Mouse (Mus musculus): ENCODE results near the gene Olfr223. TPM values are rescaled to one million over a fixed set of nuclear protein-coding genes. Genes with fewer than 3 reads are reported as not detected.

The Olfr223 gene
- polyA plus RNA-seq, 1 experiment from 2014 or later, result not detected

DNA sequence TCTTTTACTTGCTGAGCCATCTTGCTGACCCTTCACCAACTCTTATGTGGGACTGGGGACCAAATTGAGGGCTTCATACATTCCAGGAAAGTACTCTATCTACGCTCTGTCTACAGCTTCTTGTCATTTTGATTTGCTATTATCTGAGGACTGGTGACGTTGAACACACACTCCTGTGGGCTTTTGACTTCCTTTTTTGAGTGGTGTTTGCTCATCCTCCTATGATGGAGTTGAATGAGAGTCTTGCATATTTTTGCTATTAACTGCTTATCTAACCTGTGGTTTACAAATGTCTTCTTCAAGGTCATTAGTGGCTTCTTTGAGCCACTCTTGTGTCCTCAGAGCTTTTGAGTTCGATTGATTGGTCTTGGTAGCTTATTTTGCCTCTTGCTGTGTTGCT lies 53.0 kb downstream of the Olfr223 start:
- 77% methylated on average over 3 of the region's 3 CpGs for WGBS
- no peak for ATAC-seq (replicated peaks)
- Histone ChIP-seq H3K27ac (no peak overlapping the region), H3K4me1 (0 out of 2 replicates have a peak, but pooled peaks cover 2% of the 10 kb centered on the region), H3K27me3 (replicated peaks) (no peaks in the 10 kb centered on the region), H3K9me3 (no peaks in the 10 kb centered on the region), H3K4me3 (no peak overlapping the region), H3K36me3 (replicated peaks) (no peaks in the 10 kb centered on the region), H3K9ac (no peak overlapping the region), H3K4me2 (no peak overlapping the region)

Other genes starting within 250 kb of the Olfr223 start
- gene Prss38, start 217.6 kb downstream of the Olfr223 start, polyA plus RNA-seq (2015; fragmentation: Nextera tagmentation; extraction: Ambion mirVana), result 0.18 TPM in 1 of 2 replicates, not detected in the other
- gene Jmjd4, start 143.2 kb downstream of the Olfr223 start, polyA plus RNA-seq (2015; fragmentation: Nextera tagmentation; extraction: Ambion mirVana), result 19.2 and 20.5 TPM in 2 replicates
- 539 and 549 TPM in 2 replicates for gene Snap47, start 142.1 kb downstream of the Olfr223 start, polyA plus RNA-seq (2015; fragmentation: Nextera tagmentation; extraction: Ambion mirVana)
- gene Zfp867, start 120.8 kb downstream of the Olfr223 start, polyA plus RNA-seq (2015; fragmentation: Nextera tagmentation; extraction: Ambion mirVana), result 13.8 and 15.4 TPM in 2 replicates
- 15.0 and 16.3 TPM in 2 replicates for gene Zkscan17, start 66.5 kb downstream of the Olfr223 start, polyA plus RNA-seq (2015; fragmentation: Nextera tagmentation; extraction: Ambion mirVana)
- gene Nlrp3, start 51.7 kb downstream of the Olfr223 start, polyA plus RNA-seq (2015; fragmentation: Nextera tagmentation; extraction: Ambion mirVana), result 0.18 TPM in 1 of 2 replicates, not detected in the other
- gene Olfr222, start 17.1 kb downstream of the Olfr223 start, polyA plus RNA-seq (2015; fragmentation: Nextera tagmentation; extraction: Ambion mirVana), result not detected in 2 replicates
- 77.5 and 85.4 TPM in 2 replicates for gene Mprip, start 68.0 kb upstream of the Olfr223 start, polyA plus RNA-seq (2015; fragmentation: Nextera tagmentation; extraction: Ambion mirVana)
- gene Pld6, start 194.4 kb upstream of the Olfr223 start, polyA plus RNA-seq (2015; fragmentation: Nextera tagmentation; extraction: Ambion mirVana), result 13.3 and 13.7 TPM in 2 replicates
- 46.2 and 48.5 TPM in 2 replicates for gene Flcn, start 216.7 kb upstream of the Olfr223 start, polyA plus RNA-seq (2015; fragmentation: Nextera tagmentation; extraction: Ambion mirVana)
- 77.6 and 78.2 TPM in 2 replicates for gene Nt5m, start 246.2 kb upstream of the Olfr223 start, polyA plus RNA-seq (2015; fragmentation: Nextera tagmentation; extraction: Ambion mirVana)
- 180 and 183 TPM in 2 replicates for gene Cops3, start 246.5 kb upstream of the Olfr223 start, polyA plus RNA-seq (2015; fragmentation: Nextera tagmentation; extraction: Ambion mirVana)